Mouse (Mus musculus) heart, embryonic 14.5 days (tissue): ENCODE data around the gene Cdx2. TPM values are rescaled to one million over a fixed set of nuclear protein-coding genes. Genes with fewer than 3 reads are reported as not detected.
A peak's percentile ranks its signal among the peaks of the same experiment; 100 is the strongest.

Experiments
- ATAC-seq: fragments of 200-750 bp; cut with Nextera tagmentation; 2 replicates; pipeline ENCODE4 v1.8.0; 2017; ENCODE audit warnings: low read depth, moderate TSS enrichment; ENCODE audit not compliant: insufficient number of reproducible peaks, insufficient read depth, low FRiP score
- H3K27ac ChIP-seq, 2 experiments: fragments of 200-500 bp in 1 of 2; fragments of 300-500 bp in 1 of 2; sonication (generic) in 1 of 2; replicated peaks in 1 of 2; 2 replicates each; pipeline ENCODE4 v1.5.1; 2012 to 2014; ENCODE audit warnings: low read depth in 2 of 2, low read length in 2 of 2, control low read depth in 1 of 2, mild to moderate bottlenecking in 1 of 2, mixed read lengths in 1 of 2; ENCODE audit not compliant: control insufficient read depth in 1 of 2, insufficient read depth in 1 of 2
- H3K27me3 ChIP-seq: fragments of 300-500 bp; sonication (generic); 2 replicates; pipeline ENCODE4 v1.6.1; 2014; ENCODE audit warnings: mild to moderate bottlenecking, low read length, control low read depth; ENCODE audit not compliant: control insufficient read depth, insufficient read depth
- H3K36me3 ChIP-seq: fragments of 300-500 bp; sonication (generic); 2 replicates; pipeline ENCODE4 v1.6.1; 2014; ENCODE audit warnings: mild to moderate bottlenecking, control low read depth, low read length, mixed read lengths; ENCODE audit not compliant: control insufficient read depth, insufficient read depth
- H3K4me1 ChIP-seq, 2 experiments: fragments of 200-500 bp in 1 of 2; fragments of 300-500 bp in 1 of 2; sonication (generic) in 1 of 2; 2 replicates each; pipeline ENCODE4 v1.6.1; 2012 to 2014; ENCODE audit warnings: low read length in 2 of 2, control low read depth in 1 of 2, mixed read lengths in 1 of 2; ENCODE audit not compliant: control insufficient read depth in 2 of 2, insufficient read depth in 2 of 2
- H3K4me2 ChIP-seq: fragments of 300-500 bp; sonication (generic); 2 replicates; pipeline ENCODE4 v1.6.1; 2014; ENCODE audit warnings: mild to moderate bottlenecking, low read length
- H3K4me3 ChIP-seq, 2 experiments: fragments of 200-500 bp in 1 of 2; fragments of 300-500 bp in 1 of 2; sonication (generic) in 1 of 2; 2 replicates each; pipeline ENCODE4 v1.5.1; 2012 to 2014; ENCODE audit warnings: low read length in 2 of 2, mild to moderate bottlenecking in 2 of 2, control low read depth in 1 of 2, low read depth in 1 of 2, moderate library complexity in 1 of 2; ENCODE audit not compliant: control insufficient read depth in 1 of 2, insufficient read depth in 1 of 2
- H3K9ac ChIP-seq: fragments of 300-500 bp; sonication (generic); 2 replicates; pipeline ENCODE4 v1.6.1; 2014; ENCODE audit warnings: mild to moderate bottlenecking, low read length
- H3K9me3 ChIP-seq: fragments of 300-500 bp; sonication (generic); 2 replicates; pipeline ENCODE4 v1.6.1; 2016; ENCODE audit warnings: low read length, control low read depth; ENCODE audit not compliant: control insufficient read depth
- WGBS: fragments of 180-500 bp; shearing (Covaris S2); extraction: QIAGEN DNeasy Blood & Tissue Kit; methylation state at CpG from one replicate; pipeline ENCODE4 v1.1.7; 2014; 5-methylcytosine and 5-hydroxymethylcytosine counted together
- polyA plus RNA-seq: library from polyadenylated mRNA; unstranded; fragments of >200 nt; fragmentation: Nextera tagmentation; extraction: Ambion mirVana; gene quantifications from 2 replicates; pipeline ENCODE4 v1.2.1, GENCODE M21; 2014

Cdx2 gene
- polyA plus RNA-seq, 1 experiment from 2014 or later, result not detected

DNA sequence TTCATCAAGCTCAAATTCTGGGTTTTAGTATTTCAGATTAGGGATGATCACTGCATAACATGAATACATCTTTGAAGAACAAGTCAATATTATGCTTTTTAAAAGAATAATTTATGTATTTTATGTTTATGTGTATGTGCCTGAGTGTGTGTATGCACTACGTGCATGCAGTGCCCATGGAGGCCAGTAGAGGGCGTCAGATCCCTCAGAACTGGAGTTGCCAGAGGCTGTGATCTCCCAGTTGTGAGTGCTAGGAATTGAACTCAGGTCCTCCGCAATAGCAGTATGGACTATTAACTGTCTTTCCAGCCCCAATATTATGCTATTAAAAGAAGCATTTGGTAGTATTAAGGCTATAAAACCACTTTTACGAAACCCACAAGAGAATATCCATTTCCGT, 20.6 kb upstream of the Cdx2 start:
- no peak overlapping the region for H3K4me3 ChIP-seq
- no peak overlapping the region for H3K4me2 ChIP-seq
- H3K27ac ChIP-seq, result no peak overlapping the region
- H3K9ac ChIP-seq, result no peak overlapping the region
- ATAC-seq, result no peak
- no peaks in the 10 kb centered on the region for H3K36me3 ChIP-seq
- no peaks in the 10 kb centered on the region for H3K4me1 ChIP-seq
- H3K9me3 ChIP-seq, result no peaks in the 10 kb centered on the region
- H3K27me3 ChIP-seq, result peaks cover 7% of the 10 kb centered on the region
- 81% methylated on average over 5 of the region's 5 CpGs for WGBS

GRCm38 (mm10) chr5:147325931-147326330, 18.9 kb upstream of the Cdx2 start:
- Histone ChIP-seq H3K4me1 (no peaks in the 10 kb centered on the region), H3K4me2 (no peak overlapping the region), H3K27me3 (peaks cover 23% of the 10 kb centered on the region), H3K36me3 (no peaks in the 10 kb centered on the region), H3K4me3 (no peak overlapping the region), H3K9ac (no peak overlapping the region), H3K9me3 (no peaks in the 10 kb centered on the region), H3K27ac (no peak overlapping the region)
- WGBS, result 67% methylated on average over 11 of the region's 11 CpGs
- no peak for ATAC-seq

- no peaks in the 10 kb centered on the region for H3K9me3 ChIP-seq
- 15% methylated on average over 17 of the region's 17 CpGs for WGBS
- peaks cover 40% of the 10 kb centered on the region for H3K27me3 ChIP-seq
- no peak for ATAC-seq
- H3K36me3 ChIP-seq, result no peaks in the 10 kb centered on the region
- no peaks in the 10 kb centered on the region for H3K4me1 ChIP-seq
- no peak overlapping the region for H3K9ac ChIP-seq
- H3K4me3 ChIP-seq, result no peak overlapping the region
- H3K27ac ChIP-seq, result no peak overlapping the region
- H3K4me2 ChIP-seq, result no peak overlapping the region
Observed at GRCm38 (mm10) chr5:147323237-147323917, 16.3 kb upstream of the Cdx2 start.

GRCm38 (mm10) chr5:147322183-147322582, 15.1 kb upstream of the Cdx2 start, which contains the start of gene Urad:
Gene Urad (minus strand): TSS chr5:147322440.
- Histone ChIP-seq H3K4me2 (no peak within 1 kb of the TSS), H3K9me3 (no peaks in the 10 kb centered on the region), H3K9ac (no peak within 1 kb of the TSS), H3K27ac (no peak within 1 kb of the TSS), H3K4me3 (no peak within 1 kb of the TSS), H3K4me1 (no peaks in the 10 kb centered on the region), H3K27me3 (peaks cover 52% of the 10 kb centered on the region), H3K36me3 (no peaks in the 10 kb centered on the region)
- 70% methylated on average over 8 of the region's 8 CpGs for WGBS
- ATAC-seq, result no peak

DNA sequence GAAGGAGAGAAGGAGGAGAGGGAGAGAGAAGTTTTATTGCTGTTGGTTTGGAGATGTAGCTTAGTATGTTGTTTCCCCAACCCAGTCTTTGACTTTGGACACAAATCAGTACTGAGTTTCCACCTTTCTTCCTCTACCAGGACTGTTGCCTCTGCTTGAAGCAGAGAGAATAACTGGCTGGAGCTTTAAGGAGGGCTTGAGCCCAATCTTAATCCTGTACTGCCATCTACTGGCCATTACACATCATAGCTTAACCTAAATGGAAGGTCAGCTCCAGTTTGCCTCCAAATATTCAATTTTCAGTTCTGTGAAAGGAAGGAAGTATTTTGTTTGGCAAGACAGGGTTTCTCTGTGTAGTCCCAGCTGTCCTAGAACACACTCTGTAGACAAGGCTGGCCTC, 12.6 kb upstream of the Cdx2 start:
- H3K9me3 ChIP-seq, result no peaks in the 10 kb centered on the region
- H3K9ac ChIP-seq, result no peak overlapping the region
- H3K4me3 ChIP-seq, result no peak overlapping the region
- ATAC-seq, result 0 out of 2 replicates have a peak, but pooled peaks have one; percentile 29
- H3K27ac ChIP-seq, result no peak overlapping the region
- H3K4me1 ChIP-seq, result peaks cover 0 to 3% of the 10 kb centered on the region in 2 experiments; a peak in 2 of 4 replicates
- H3K4me2 ChIP-seq, result no peak overlapping the region
- H3K36me3 ChIP-seq, result no peaks in the 10 kb centered on the region
- H3K27me3 ChIP-seq, result peaks cover 78% of the 10 kb centered on the region

DNA sequence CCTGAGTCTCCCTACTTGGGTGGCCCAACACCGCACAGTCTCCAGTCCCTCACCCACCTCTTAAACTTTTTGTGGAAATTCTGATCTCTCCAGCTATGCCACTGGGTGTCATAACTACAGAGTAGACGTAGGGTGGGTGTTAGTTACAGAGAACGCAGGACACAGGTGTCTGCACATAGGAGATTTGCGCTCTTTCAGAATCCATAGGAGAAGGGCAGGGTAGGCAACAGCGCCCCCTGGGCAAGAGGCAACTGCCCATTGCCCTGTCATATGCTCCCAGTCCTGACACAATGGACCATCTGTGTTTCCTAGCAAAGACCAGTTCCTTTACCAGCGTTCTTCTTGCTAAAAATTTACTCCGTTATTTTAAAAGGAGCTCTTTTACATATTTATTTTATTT, 10.9 kb upstream of the Cdx2 start:
- ATAC-seq, result no peak

GRCm38 (mm10) chr5:147317321-147317720, 10.3 kb upstream of the Cdx2 start:
- peaks cover 91% of the 10 kb centered on the region for H3K27me3 ChIP-seq
- H3K4me2 ChIP-seq, result no peak overlapping the region
- whole genome bisulfite sequencing, result 8% methylated on average over 7 of the region's 7 CpGs
- peaks cover 0 to 3% of the 10 kb centered on the region in 2 experiments; a peak in 2 of 4 replicates for H3K4me1 ChIP-seq
- H3K9me3 ChIP-seq, result no peaks in the 10 kb centered on the region
- ATAC-seq, result no peak
- no peak overlapping the region for H3K9ac ChIP-seq
- H3K36me3 ChIP-seq, result no peaks in the 10 kb centered on the region
- no peak overlapping the region for H3K4me3 ChIP-seq
- no peak overlapping the region for H3K27ac ChIP-seq

More for the DNA sequence above, 10.9 kb upstream of the Cdx2 start:
- peaks cover 91% of the 10 kb centered on the region for H3K27me3 ChIP-seq
- H3K4me2 ChIP-seq, result no peak overlapping the region
- H3K9me3 ChIP-seq, result no peaks in the 10 kb centered on the region
- no peaks in the 10 kb centered on the region for H3K36me3 ChIP-seq
- 21% methylated on average over 7 of the region's 7 CpGs for WGBS
- peaks cover 0 to 3% of the 10 kb centered on the region in 2 experiments; a peak in 2 of 4 replicates for H3K4me1 ChIP-seq
- H3K27ac ChIP-seq, result no peak overlapping the region
- no peak overlapping the region for H3K4me3 ChIP-seq
- no peak overlapping the region for H3K9ac ChIP-seq
